Mouse (Mus musculus) cerebellum, adult 2 months (tissue): ENCODE data around the gene Bbx. TPM values are rescaled to one million over a fixed set of nuclear protein-coding genes. Genes with fewer than 3 reads are reported as not detected.

Source experiments
- DNase-seq, 2 experiments: peaks; one replicate each; pipeline ENCODE4 v3.0.0; 2021
- H3K27ac ChIP-seq: fragments of 200-500 bp; 2 replicates; pipeline ENCODE4 v1.5.1; 2012; ENCODE audit warnings: low read length, control low read depth, inconsistent platforms; ENCODE audit not compliant: insufficient read depth
- H3K27me3 ChIP-seq: fragments of 200-500 bp; 2 replicates; pipeline ENCODE4 v1.6.1; 2012; ENCODE audit warnings: inconsistent platforms, mild to moderate bottlenecking, low read length, moderate library complexity; ENCODE audit not compliant: control insufficient read depth, insufficient read depth
- H3K4me1 ChIP-seq: fragments of 200-500 bp; 2 replicates; pipeline ENCODE4 v1.6.1; 2011; ENCODE audit warnings: low read length; ENCODE audit not compliant: control insufficient read depth, insufficient read depth
- H3K4me3 ChIP-seq: fragments of 200-500 bp; replicated peaks from 2 replicates; pipeline ENCODE3; 2011; ENCODE audit warnings: mild to moderate bottlenecking, low read depth, low read length, control low read depth; ENCODE audit not compliant: insufficient read depth
- CTCF ChIP-seq: fragments of 200-500 bp; IDR thresholded peaks from 2 replicates; pipeline ENCODE4 v1.5.1; 2011; ENCODE audit warnings: low read depth, mild to moderate bottlenecking, control low read depth, low read length, moderate library complexity, borderline replicate concordance; ENCODE audit not compliant: insufficient read depth
- POLR2A ChIP-seq: fragments of 200-500 bp; IDR thresholded peaks from 2 replicates; pipeline ENCODE4 v1.6.1; 2011; ENCODE audit warnings: low read length, control low read depth, borderline replicate concordance; ENCODE audit not compliant: insufficient read depth
- WGBS: fragments of 180-500 bp; shearing (Covaris S2); methylation state at CpG from one replicate; pipeline ENCODE4 v1.1.7; 2018; 5-methylcytosine and 5-hydroxymethylcytosine counted together
- polyA plus RNA-seq: library from polyadenylated mRNA; depleted of rRNA; stranded (reverse); fragments of >200 nt; gene quantifications from 2 replicates; pipeline ENCODE4 v1.2.3, GENCODE M21; 2012

The Bbx gene
- polyA plus RNA-seq, 1 experiment = 12.0 TPM

DNA sequence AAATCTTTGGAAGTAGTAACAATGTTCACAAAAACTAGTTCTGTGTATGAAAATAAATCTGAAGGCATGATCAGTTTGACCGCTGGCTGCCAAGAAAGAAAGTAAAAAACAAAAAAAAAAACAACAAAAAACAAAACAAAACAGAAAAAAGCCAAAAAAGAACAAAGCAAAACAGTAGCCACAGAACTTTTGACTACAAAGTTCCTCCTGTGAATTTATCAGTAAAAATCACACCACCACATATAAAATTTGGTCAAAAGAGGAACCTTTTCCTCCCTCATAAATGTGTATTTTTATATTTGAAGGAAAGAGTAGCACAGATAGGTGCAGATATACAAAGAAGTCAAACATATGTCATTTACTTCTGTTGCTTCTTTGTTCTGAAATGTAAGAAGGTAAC, 239.6 kb downstream of the Bbx start:
- Histone ChIP-seq H3K4me3 (no peak overlapping the region), H3K27me3 (no peaks in the 10 kb centered on the region), H3K27ac (no peak overlapping the region), H3K4me1 (no peaks in the 10 kb centered on the region)
- TF ChIP-seq CTCF (no peak), POLR2A (no peak)
- WGBS = 97% methylated on average over 1 of the region's 1 CpGs
- DNase-seq = no peak

DNA sequence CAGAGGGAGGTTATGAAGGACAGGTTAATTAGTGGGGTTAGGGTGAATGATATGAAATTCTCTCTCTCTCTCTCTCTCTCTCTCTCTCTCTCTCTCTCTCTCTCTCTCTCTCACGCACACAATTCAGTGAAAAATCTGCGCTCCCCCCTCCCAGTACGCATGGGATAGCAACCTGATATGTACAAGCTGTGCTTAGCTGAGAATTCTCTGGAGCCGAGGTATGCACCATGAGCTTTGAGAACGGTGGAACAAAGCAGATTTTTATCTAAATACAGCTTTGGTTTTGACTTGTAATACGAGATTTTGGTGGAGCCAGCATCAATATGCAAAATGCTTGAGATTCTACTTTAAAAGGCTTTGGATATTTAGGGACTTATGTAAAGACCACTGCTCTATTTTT, 243.1 kb downstream of the Bbx start:
- DNase-seq = no peak
- H3K4me1 ChIP-seq = no peaks in the 10 kb centered on the region
- H3K4me3 ChIP-seq = no peak overlapping the region
- WGBS = 77% methylated on average over 6 of the region's 6 CpGs
- no peak for TF ChIP-seq CTCF
- no peak for TF ChIP-seq POLR2A
- H3K27ac ChIP-seq = no peak overlapping the region
- no peaks in the 10 kb centered on the region for H3K27me3 ChIP-seq

DNA sequence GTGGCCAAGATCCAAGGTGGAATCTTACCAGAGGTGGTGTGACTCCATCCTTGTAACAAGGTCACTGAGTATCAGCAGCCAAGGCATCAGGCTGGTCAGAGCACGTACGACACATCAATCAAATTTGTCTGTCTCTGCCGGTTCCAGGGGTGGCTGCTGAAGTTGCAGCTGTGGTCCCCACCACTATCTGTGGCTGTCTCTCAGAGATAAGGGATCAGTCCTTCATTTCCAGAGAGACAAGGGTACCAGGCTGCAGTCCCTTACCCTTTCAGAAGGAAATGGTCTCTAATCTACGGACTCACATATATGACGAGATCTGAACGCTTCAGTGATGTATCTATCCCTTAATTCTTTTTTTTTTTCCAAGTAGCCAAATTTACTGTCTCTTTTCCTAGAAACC, 245.6 kb downstream of the Bbx start:
- Histone ChIP-seq H3K27ac (no peak overlapping the region), H3K4me1 (no peaks in the 10 kb centered on the region), H3K27me3 (no peaks in the 10 kb centered on the region), H3K4me3 (no peak overlapping the region)
- TF ChIP-seq POLR2A (no peak), CTCF (no peak)
- DNase-seq = no peak
- WGBS = 89% methylated on average over 6 of the region's 6 CpGs

- 15% methylated on average over 5 of the region's 5 CpGs for WGBS
- no peak overlapping the region for H3K27ac ChIP-seq
These were observed 247.1 kb downstream of the Bbx start for GRCm38 (mm10) chr16:50185041-50185440.

GRCm38 (mm10) chr16:50182988-50183387, 249.2 kb downstream of the Bbx start:
- no peak for DNase-seq
- 39% methylated on average over 8 of the region's 8 CpGs for WGBS
- TF ChIP-seq CTCF (no peak), POLR2A (no peak)
- H3K4me3 ChIP-seq = no peak overlapping the region
- no peak overlapping the region for H3K27ac ChIP-seq
- H3K27me3 ChIP-seq = no peaks in the 10 kb centered on the region
- no peaks in the 10 kb centered on the region for H3K4me1 ChIP-seq

More at GRCm38 (mm10) chr16:50185041-50185440, 247.1 kb downstream of the Bbx start:
- no peak overlapping the region for H3K4me3 ChIP-seq
- no peaks in the 10 kb centered on the region for H3K4me1 ChIP-seq
- no peaks in the 10 kb centered on the region for H3K27me3 ChIP-seq
- TF ChIP-seq CTCF (no peak), POLR2A (no peak)
- peak; percentile 21 to 29 for DNase-seq

- Histone ChIP-seq H3K27me3 (no peaks in the 10 kb centered on the region), H3K4me1 (no peaks in the 10 kb centered on the region), H3K27ac (no peak overlapping the region), H3K4me3 (no peak overlapping the region)
- no peak for TF ChIP-seq POLR2A
- TF ChIP-seq CTCF = no peak
- no peak for DNase-seq
- WGBS = 72% methylated on average over 10 of the region's 10 CpGs
These were observed 249.6 kb downstream of the Bbx start for GRCm38 (mm10) chr16:50182561-50182960.

- no peaks in the 10 kb centered on the region for H3K4me1 ChIP-seq
- WGBS = 38% methylated on average over 7 of the region's 7 CpGs
- no peak overlapping the region for H3K4me3 ChIP-seq
- TF ChIP-seq POLR2A = no peak
- TF ChIP-seq CTCF = no peak
- no peak overlapping the region for H3K27ac ChIP-seq
- H3K27me3 ChIP-seq = no peaks in the 10 kb centered on the region
- no peak for DNase-seq
These were observed 259.4 kb downstream of the Bbx start for GRCm38 (mm10) chr16:50172760-50173159.

GRCm38 (mm10) chr16:50170812-50171211, 261.4 kb downstream of the Bbx start:
- no peak for DNase-seq
- TF ChIP-seq POLR2A = no peak
- TF ChIP-seq CTCF = no peak
- WGBS = 97% methylated on average over 5 of the region's 5 CpGs
- Histone ChIP-seq H3K27me3 (no peaks in the 10 kb centered on the region), H3K27ac (no peak overlapping the region), H3K4me3 (no peak overlapping the region), H3K4me1 (no peaks in the 10 kb centered on the region)

DNA sequence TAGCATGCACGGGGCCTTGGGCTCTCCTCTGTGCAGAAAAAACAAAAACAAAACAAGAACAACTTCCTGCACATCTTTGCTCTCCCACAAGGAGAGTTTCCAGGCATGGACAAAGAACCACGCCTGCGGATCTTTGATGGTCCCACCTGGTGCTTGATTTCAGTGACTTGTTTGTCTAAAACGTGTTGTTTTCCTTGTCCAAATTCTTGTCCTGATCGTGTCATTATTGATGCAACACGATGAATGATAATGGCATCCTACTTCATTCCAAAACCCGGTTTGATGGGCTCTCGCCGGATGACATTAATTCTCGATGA, 264.2 kb downstream of the Bbx start:
- H3K27ac ChIP-seq = no peak overlapping the region
- TF ChIP-seq CTCF (no peak), POLR2A (no peak)
- 83% methylated on average over 10 of the region's 10 CpGs for WGBS
- H3K27me3 ChIP-seq = no peaks in the 10 kb centered on the region
- H3K4me1 ChIP-seq = no peaks in the 10 kb centered on the region
- DNase-seq = no peak
- no peak overlapping the region for H3K4me3 ChIP-seq
